Mouse (Mus musculus) lung, embryonic 14.5 days (tissue): ENCODE results near the gene Glg1. TPM values are rescaled to one million over a fixed set of nuclear protein-coding genes. Genes with fewer than 3 reads are reported as not detected.

Experiments
- ATAC-seq: fragments of 200-750 bp; cut with Nextera tagmentation; 2 replicates; pipeline ENCODE4 v1.8.0; 2017; ENCODE audit warnings: mild to moderate bottlenecking, moderate TSS enrichment, moderate library complexity; ENCODE audit not compliant: insufficient read depth
- DNase-seq: peaks from one replicate; pipeline ENCODE4 v3.0.0-alpha.2; 2015
- H3K27ac ChIP-seq: fragments of 300-500 bp; sonication (generic); 2 replicates; pipeline ENCODE4 v1.5.1; 2014; ENCODE audit warnings: low read depth, mild to moderate bottlenecking, moderate library complexity
- H3K27me3 ChIP-seq: fragments of 300-500 bp; sonication (generic); 2 replicates; pipeline ENCODE4 v1.6.1; 2014; ENCODE audit warnings: low read length, control low read depth; ENCODE audit not compliant: insufficient read depth
- H3K36me3 ChIP-seq: fragments of 300-500 bp; sonication (generic); 2 replicates; pipeline ENCODE4 v1.6.1; 2014; ENCODE audit warnings: control low read depth; ENCODE audit not compliant: insufficient read depth
- H3K4me1 ChIP-seq: fragments of 300-500 bp; sonication (generic); 2 replicates; pipeline ENCODE4 v1.6.1; 2014; ENCODE audit warnings: antibody characterized with exemption, control low read depth; ENCODE audit not compliant: insufficient read depth
- H3K4me2 ChIP-seq: fragments of 300-500 bp; sonication (generic); 2 replicates; pipeline ENCODE4 v1.6.1; 2014; ENCODE audit warnings: mild to moderate bottlenecking
- H3K4me3 ChIP-seq: fragments of 300-500 bp; sonication (generic); 2 replicates; pipeline ENCODE4 v1.5.1; 2014; ENCODE audit warnings: low read depth, low read length
- H3K9ac ChIP-seq: fragments of 300-500 bp; sonication (generic); 2 replicates; pipeline ENCODE4 v1.6.1; 2014
- H3K9me3 ChIP-seq: fragments of 300-500 bp; sonication (generic); 2 replicates; pipeline ENCODE4 v1.6.1; 2016; ENCODE audit warnings: low read depth, low read length, control low read depth
- CTCF ChIP-seq: IDR thresholded peaks from 2 replicates; pipeline ENCODE4 v1.5.1; 2016; ENCODE audit warnings: antibody characterized with exemption, low read depth
- WGBS: fragments of 180-500 bp; shearing (Covaris S2); extraction: QIAGEN DNeasy Blood & Tissue Kit; methylation state at CpG from one replicate; pipeline ENCODE4 v1.1.7; 2014; 5-methylcytosine and 5-hydroxymethylcytosine counted together
- polyA plus RNA-seq: library from polyadenylated mRNA; unstranded; fragments of >200 nt; fragmentation: Nextera tagmentation; extraction: Ambion mirVana; gene quantifications from 2 replicates; pipeline ENCODE4 v1.2.1, GENCODE M21; 2014

Gene Glg1
- polyA plus RNA-seq, 1 experiment from 2014 or later, result 99.2 TPM

- no peak overlapping the region for H3K27ac ChIP-seq
- TF ChIP-seq CTCF, result no peak
- H3K27me3 ChIP-seq, result no peaks in the 10 kb centered on the region
- no peaks in the 10 kb centered on the region for H3K36me3 ChIP-seq
- WGBS, result 90% methylated on average over 2 of the region's 2 CpGs
- no peak overlapping the region for H3K4me2 ChIP-seq
- ATAC-seq, result no peak
- H3K4me3 ChIP-seq, result no peak overlapping the region
- no peaks in the 10 kb centered on the region for H3K4me1 ChIP-seq
- DNase-seq, result no peak
- H3K9ac ChIP-seq, result no peak overlapping the region
- no peaks in the 10 kb centered on the region for H3K9me3 ChIP-seq
These were observed 47.8 kb downstream of the Glg1 start for GRCm38 (mm10) chr8:111211180-111211579.

DNA sequence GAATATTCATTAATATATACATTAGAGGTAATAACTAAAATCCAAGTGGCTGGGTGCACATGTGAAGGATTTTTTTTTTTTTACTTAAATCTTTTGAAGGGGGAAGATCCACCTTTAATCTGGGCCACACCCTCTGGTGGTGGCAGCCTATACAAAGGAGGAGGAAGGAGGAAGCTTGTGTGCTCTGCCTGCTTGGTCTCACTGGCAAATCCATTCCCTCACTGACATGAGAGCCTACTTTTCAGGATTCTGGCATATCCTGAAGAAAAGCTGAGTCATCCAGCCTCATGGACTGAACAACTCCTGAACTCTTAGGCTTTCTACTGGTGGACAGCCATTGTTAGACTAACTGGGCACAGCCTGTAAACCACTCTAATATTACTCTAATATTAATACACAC lies 49.1 kb downstream of the Glg1 start:
- DNase-seq, result no peak

GRCm38 (mm10) chr8:111206321-111206720 lies 52.7 kb downstream of the Glg1 start:
- Histone ChIP-seq H3K27me3 (no peaks in the 10 kb centered on the region), H3K4me2 (no peak overlapping the region), H3K9ac (no peak overlapping the region), H3K4me1 (no peaks in the 10 kb centered on the region), H3K36me3 (no peaks in the 10 kb centered on the region), H3K27ac (no peak overlapping the region), H3K9me3 (no peaks in the 10 kb centered on the region), H3K4me3 (no peak overlapping the region)
- DNase-seq (no peak), ATAC-seq (no peak)
- WGBS, result 82% methylated on average over 6 of the region's 6 CpGs
- TF ChIP-seq CTCF, result no peak

More for the DNA sequence above, 49.1 kb downstream of the Glg1 start:
- H3K4me3 ChIP-seq, result no peak overlapping the region
- no peak overlapping the region for H3K4me2 ChIP-seq
- H3K9me3 ChIP-seq, result no peaks in the 10 kb centered on the region
- TF ChIP-seq CTCF, result no peak
- no peak overlapping the region for H3K9ac ChIP-seq
- no peaks in the 10 kb centered on the region for H3K4me1 ChIP-seq
- no peaks in the 10 kb centered on the region for H3K36me3 ChIP-seq
- no peak for ATAC-seq
- no peaks in the 10 kb centered on the region for H3K27me3 ChIP-seq
- H3K27ac ChIP-seq, result no peak overlapping the region

DNA sequence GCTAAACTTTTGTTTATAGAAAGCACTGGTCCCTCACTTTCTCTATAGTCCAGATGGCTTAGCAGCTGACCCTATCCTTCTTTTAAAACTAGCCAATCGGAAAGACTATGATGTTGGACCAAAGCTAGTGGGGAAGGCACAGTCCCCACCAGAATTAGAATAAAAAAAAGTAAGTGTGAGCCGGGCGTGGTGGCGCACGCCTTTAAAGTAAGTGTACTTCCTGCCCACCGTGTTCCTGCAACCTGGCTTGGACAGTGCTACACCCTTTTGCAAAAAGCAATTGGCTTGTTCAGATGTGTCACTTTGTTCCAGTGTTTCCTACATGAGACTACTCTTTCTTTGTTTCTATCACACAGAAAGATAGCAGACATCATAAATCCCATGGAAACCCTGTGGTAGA lies 54.0 kb downstream of the Glg1 start:
- Histone ChIP-seq H3K36me3 (no peaks in the 10 kb centered on the region), H3K9ac (no peak overlapping the region), H3K4me1 (no peaks in the 10 kb centered on the region), H3K9me3 (no peaks in the 10 kb centered on the region), H3K4me3 (no peak overlapping the region), H3K27me3 (no peaks in the 10 kb centered on the region), H3K27ac (no peak overlapping the region), H3K4me2 (no peak overlapping the region)
- WGBS, result 88% methylated on average over 6 of the region's 6 CpGs
- TF ChIP-seq CTCF, result no peak
- ATAC-seq, result no peak
- no peak for DNase-seq

GRCm38 (mm10) chr8:111203341-111203740 lies 55.7 kb downstream of the Glg1 start:
- Histone ChIP-seq H3K4me2 (no peak overlapping the region), H3K4me3 (no peak overlapping the region), H3K27ac (no peak overlapping the region), H3K9ac (no peak overlapping the region), H3K36me3 (no peaks in the 10 kb centered on the region), H3K27me3 (no peaks in the 10 kb centered on the region), H3K9me3 (no peaks in the 10 kb centered on the region), H3K4me1 (no peaks in the 10 kb centered on the region)
- 81% methylated on average over 2 of the region's 2 CpGs for WGBS
- ATAC-seq, result no peak
- TF ChIP-seq CTCF, result no peak
- no peak for DNase-seq

- no peak overlapping the region for H3K4me3 ChIP-seq
- H3K4me2 ChIP-seq, result no peak overlapping the region
- H3K9me3 ChIP-seq, result no peaks in the 10 kb centered on the region
- no peak overlapping the region for H3K27ac ChIP-seq
- H3K27me3 ChIP-seq, result no peaks in the 10 kb centered on the region
- WGBS, result 89% methylated on average over 3 of the region's 3 CpGs
- ATAC-seq, result no peak
- DNase-seq, result no peak
- TF ChIP-seq CTCF, result no peak
- H3K4me1 ChIP-seq, result no peaks in the 10 kb centered on the region
- H3K9ac ChIP-seq, result no peak overlapping the region
- peaks cover 38% of the 10 kb centered on the region for H3K36me3 ChIP-seq
These were observed 61.0 kb downstream of the Glg1 start for GRCm38 (mm10) chr8:111197966-111198365.

DNA sequence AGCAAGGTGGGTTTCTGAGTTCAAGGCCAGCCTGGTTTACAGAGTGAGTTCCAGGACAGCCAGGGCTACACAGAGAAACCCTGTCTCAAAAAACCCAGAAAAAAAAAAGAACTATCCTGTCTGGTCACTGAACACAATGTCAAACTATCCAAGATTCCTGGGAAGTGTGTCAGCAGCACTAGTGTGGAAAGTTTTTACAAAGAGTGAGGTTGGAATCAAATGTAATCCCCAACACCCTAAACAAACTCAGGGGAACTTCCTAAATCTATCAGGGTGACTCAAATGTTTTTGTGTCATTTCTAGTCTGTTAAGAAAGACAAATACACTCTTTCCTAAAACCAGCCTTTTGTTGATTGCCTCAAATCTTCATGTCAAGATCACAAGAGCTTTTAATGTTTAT lies 62.8 kb downstream of the Glg1 start:
- no peak overlapping the region for H3K4me2 ChIP-seq
- no peak overlapping the region for H3K4me3 ChIP-seq
- ATAC-seq, result no peak
- TF ChIP-seq CTCF, result no peak
- no peaks in the 10 kb centered on the region for H3K9me3 ChIP-seq
- peaks cover 51% of the 10 kb centered on the region for H3K36me3 ChIP-seq
- H3K27me3 ChIP-seq, result no peaks in the 10 kb centered on the region
- no peaks in the 10 kb centered on the region for H3K4me1 ChIP-seq
- DNase-seq, result no peak
- no peak overlapping the region for H3K9ac ChIP-seq
- H3K27ac ChIP-seq, result no peak overlapping the region

DNA sequence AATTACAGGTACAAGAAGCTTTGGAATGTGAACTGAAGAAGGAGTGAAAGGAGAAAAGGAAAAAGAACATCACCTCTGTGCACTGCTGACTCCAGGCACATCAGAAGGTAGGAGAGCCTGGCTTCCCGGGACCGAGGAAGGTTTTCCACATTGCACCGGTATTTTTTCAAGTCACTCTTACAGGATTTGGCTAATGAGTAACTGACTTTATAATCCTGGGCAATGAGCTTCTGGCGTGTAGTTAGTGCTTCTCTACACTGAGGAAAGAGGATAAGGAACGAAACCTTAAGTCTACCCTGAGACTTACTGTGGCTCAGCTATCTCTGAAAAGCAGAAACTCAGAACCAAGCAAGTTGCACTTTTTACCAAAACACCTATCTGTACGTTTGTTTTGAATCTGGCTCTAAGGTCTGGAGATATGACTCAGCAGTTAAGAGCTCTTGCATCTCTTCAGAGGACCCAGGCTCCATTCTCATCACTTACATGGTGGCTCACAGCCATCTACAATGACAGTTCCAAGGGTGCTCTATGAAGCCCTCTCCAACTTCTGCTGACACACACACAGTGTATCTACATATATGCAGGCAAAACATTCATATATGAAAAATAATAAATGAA lies 70.3 kb downstream of the Glg1 start:
- ATAC-seq (no peak), DNase-seq (no peak)
- Histone ChIP-seq H3K9ac (no peak overlapping the region), H3K4me1 (no peaks in the 10 kb centered on the region), H3K4me3 (no peak overlapping the region), H3K27me3 (no peaks in the 10 kb centered on the region), H3K27ac (no peak overlapping the region), H3K4me2 (no peak overlapping the region), H3K36me3 (peaks cover 57% of the 10 kb centered on the region), H3K9me3 (no peaks in the 10 kb centered on the region)
- WGBS, result 79% methylated on average over 6 of the region's 6 CpGs
- no peak for TF ChIP-seq CTCF
